Mouse (Mus musculus) regulatory T cell (primary cell): ENCODE results near the gene P4ha2.

ENCODE experiments used
- in situ Hi-C: fragments of 300-600 bp; cut with MboI, MseI; formaldehyde crosslinking; loops from one replicate; pipeline ENCODE4 v1.15.1; 2025; ENCODE audit warnings: high pct_unique_total_duplicates

Gene P4ha2

DNA sequence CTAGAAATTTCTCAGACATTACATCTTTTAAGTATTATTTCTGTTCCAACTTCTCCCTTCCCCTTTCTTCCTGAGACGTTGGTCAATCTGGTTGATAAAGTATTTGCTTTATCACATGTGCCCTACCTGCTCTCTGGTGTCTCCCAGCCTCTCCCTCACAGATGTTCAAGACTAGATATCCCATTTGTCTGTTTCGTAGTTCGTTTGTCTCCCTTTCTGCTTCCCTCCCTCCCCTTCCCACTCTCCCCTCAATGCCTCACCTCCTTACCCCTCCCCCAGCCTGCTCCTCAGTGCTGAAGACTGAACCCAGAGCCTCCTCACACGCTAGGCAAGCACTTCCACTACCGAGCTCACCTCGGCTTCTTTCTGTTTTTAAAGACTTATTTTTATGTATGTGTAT is 35.0 kb downstream of the P4ha2 start:
- in situ Hi-C loops, result no loop called here

GRCm38 (mm10) chr11:54140159-54140558 is 40.3 kb downstream of the P4ha2 start:
- in situ Hi-C loops, result loop anchor here (5.0 kb wide), 1 partner anchor 1867 kb away; no protein-coding TSS in a partner anchor

DNA sequence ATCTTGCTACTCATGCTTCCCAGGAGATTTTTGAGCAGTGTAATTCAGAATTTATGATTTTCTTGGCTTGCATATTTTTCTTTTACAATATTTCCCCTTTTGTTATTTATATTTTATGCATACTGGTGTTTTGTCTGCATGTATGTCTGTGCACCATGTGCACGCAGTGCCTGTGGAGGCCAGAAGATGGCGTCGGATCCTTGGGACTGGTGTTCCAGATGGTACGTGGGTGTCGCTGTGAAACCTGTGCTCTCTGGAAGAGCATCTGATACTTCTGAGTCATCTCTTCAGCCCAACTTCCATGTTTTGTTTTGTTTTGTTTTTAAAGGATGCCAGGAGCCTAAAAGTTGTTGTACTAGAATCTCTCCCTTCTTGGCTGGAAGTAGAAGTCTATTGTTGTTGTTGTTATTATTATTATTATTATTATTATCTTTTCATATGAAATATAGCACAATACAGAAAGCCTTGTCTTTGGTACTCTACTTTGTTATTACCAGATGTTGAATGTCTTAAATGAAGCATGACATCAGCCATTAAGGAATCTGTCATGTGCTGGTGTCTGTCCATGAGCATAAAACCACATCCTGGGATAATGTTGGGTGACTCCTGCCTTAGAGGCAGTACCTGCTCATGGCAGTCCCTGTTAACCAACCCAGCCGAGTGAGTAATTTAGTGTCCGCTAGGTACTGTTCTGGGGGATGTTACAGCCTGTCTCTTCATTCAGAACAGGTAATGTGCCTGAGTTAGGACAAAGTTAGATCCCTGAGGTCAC is 41.5 kb downstream of the P4ha2 start:
- in situ Hi-C loops, result loop anchor here (5.0 kb wide), 1 partner anchor 1866 kb away; no protein-coding TSS in a partner anchor

- in situ Hi-C loops, result loop anchor here (5.0 kb wide), 3 partner anchors 82 to 1862 kb away; no protein-coding TSS in a partner anchor
These were observed 45.0 kb downstream of the P4ha2 start for GRCm38 (mm10) chr11:54144886-54145285.

- in situ Hi-C loops, result loop anchor here (5.0 kb wide), 2 partner anchors 81 to 106 kb away; no protein-coding TSS in a partner anchor
These were observed 46.1 kb downstream of the P4ha2 start for GRCm38 (mm10) chr11:54145990-54146389.

DNA sequence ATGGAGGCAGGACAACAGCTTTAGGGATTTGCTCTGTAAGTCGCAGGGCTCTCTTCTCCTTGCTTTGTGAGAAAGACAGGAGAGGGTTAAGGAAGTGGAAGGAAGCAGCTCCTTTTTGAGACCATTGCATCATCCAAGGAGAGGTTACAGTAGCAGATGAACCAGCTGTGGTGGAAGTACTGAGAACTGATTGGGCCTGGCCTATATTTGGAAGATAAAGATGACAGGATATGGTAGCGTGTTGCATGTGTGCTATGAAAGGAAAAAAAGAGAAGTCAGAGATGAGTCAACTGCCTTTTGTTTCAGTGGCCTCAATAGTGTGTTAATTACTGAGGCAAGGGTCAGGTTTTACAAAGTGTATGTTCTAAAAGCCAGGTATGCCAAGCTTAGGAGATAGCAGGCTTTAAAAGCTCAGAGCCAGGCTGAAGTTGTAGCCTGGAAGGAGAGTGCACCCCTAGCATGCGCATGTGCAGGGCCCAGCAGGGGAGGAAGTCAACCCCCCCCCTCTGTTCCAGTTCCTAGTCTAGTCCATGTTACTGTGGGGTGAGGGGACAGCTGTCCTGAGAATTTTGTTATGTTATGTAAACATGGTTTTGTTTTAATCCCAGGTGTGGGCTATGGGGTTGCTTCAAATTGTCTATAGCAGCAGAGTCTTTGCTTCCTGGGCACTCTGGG is 50.0 kb downstream of the P4ha2 start:
- in situ Hi-C loops, result loop anchor here (5.0 kb wide), 2 partner anchors 77 to 102 kb away; no protein-coding TSS in a partner anchor

- in situ Hi-C loops, result no loop called here
These were observed 51.2 kb downstream of the P4ha2 start for GRCm38 (mm10) chr11:54151141-54151540.

GRCm38 (mm10) chr11:54152957-54153356 is 53.1 kb downstream of the P4ha2 start:
- in situ Hi-C loops, result no loop called here

GRCm38 (mm10) chr11:54155864-54156263 is 56.0 kb downstream of the P4ha2 start:
- in situ Hi-C loops, result no loop called here

DNA sequence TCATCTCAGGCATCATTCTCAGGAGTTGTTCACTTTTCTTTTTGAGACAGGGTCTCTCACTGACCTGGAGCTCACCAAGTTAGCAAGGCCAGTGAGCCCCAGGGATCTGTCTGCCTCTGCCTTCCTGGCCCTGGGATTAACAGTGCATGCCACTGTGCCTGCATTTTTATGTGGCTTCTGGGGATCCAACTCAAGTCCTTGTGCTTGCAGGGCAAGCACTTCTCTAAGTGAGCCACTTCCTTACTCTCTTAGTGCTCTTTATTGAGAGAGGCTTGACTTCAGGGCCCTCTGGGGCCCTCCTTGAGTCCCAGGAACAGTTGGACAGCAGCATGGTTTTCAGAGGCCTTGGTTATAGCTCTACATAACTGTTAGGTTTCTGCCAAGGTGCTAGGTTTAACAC is 56.6 kb downstream of the P4ha2 start:
- in situ Hi-C loops, result no loop called here

- in situ Hi-C loops, result no loop called here
These were observed 57.7 kb downstream of the P4ha2 start for GRCm38 (mm10) chr11:54157586-54157985.

DNA sequence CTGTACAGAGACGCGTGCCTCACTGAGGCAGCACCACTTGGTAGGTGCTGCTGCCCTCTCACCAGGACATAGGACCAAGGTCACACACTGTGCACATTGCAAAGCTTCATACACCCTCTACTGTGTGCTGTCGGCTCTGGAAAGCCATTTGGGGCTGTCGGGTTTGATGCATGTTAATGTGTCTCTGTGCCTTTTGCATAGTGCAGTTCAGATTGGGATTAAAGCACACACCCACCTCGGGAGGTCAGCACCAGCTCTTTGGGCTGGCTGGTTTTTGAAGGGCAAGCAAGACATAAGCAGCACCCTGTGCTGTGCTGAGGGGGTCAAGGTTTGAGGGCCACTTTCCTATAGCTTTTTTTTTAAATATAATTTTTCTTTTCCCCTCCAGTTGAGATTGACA is 60.5 kb downstream of the P4ha2 start:
- in situ Hi-C loops, result no loop called here

DNA sequence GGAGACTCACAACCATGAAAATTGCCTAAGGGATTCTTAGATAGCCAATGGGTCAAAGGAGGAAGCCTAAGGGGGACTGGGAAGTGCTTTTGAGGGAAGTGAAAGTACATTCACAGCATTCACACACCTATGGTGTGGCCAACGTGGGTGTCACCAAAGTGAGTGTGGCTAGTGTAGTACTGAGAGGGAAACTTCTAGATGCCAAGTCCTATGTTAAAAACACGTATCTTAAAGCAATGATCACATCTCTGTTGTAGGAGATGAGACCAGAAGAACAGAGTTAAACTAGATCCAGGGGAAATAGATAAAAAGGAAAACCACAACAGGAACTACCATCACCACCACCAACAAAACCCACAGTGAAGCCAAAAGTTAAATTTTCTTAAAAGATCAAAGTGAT is 61.0 kb downstream of the P4ha2 start:
- in situ Hi-C loops, result no loop called here

GRCm38 (mm10) chr11:54161514-54161913 is 61.6 kb downstream of the P4ha2 start:
- in situ Hi-C loops, result no loop called here

- in situ Hi-C loops, result no loop called here
These were observed 63.1 kb downstream of the P4ha2 start for GRCm38 (mm10) chr11:54162968-54163367.

- in situ Hi-C loops, result no loop called here
These were observed 69.8 kb downstream of the P4ha2 start for GRCm38 (mm10) chr11:54169432-54170295.

GRCm38 (mm10) chr11:54171175-54171574 is 71.3 kb downstream of the P4ha2 start:
- in situ Hi-C loops, result no loop called here

GRCm38 (mm10) chr11:54174226-54174625 is 74.3 kb downstream of the P4ha2 start:
- in situ Hi-C loops, result no loop called here

DNA sequence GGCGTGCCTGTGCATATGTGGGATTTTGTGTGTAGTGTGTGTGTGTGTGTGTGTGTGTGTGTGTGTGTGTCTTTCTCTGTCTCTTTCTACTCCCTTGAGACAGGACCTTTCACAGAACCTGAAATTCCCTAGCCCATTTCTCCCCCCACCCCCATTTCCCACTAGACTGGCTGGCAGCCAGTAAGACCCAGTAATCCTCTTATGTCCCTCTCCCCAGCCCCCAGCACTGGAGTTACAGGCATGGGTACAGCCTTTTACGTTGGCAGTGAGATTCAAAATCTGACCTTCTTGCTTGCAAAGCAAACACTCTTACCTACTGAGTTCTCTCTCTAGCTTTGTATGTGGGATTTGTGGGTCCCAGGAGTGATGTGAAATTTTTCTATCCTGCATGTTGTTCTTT is 75.0 kb downstream of the P4ha2 start:
- in situ Hi-C loops, result no loop called here
